Mouse (Mus musculus): ENCODE measurements around the gene Soat2. TPM values are rescaled to one million over a fixed set of nuclear protein-coding genes. Genes with fewer than 3 reads are reported as not detected.

Soat2 gene
- polyA plus RNA-seq, 1 experiment = 0.14 TPM

- Histone ChIP-seq H3K4me1 (ENCODE audit: control insufficient read depth, insufficient read depth, low read length) (peaks cover 10% of the 10 kb centered on the region), H3K36me3 (ENCODE audit: control insufficient read depth, insufficient read depth, low read length) (no peaks in the 10 kb centered on the region), H3K4me3 (ENCODE audit: control insufficient read depth, low read depth, low read length) (no peak overlapping the region), H3K27ac (ENCODE audit: control insufficient read depth, insufficient read depth, low read depth, low read length) (no peak overlapping the region), H3K27me3 (ENCODE audit: control insufficient read depth, insufficient read depth, low read length) (no peaks in the 10 kb centered on the region)
- no peak for TF ChIP-seq CTCF (IDR thresholded peaks at IDR 0.05; ENCODE audit: control insufficient read depth, insufficient read depth, insufficient replicate concordance, low read depth, low read length)
- no peak for TF ChIP-seq POLR2A (IDR thresholded peaks at IDR 0.05; ENCODE audit: control insufficient read depth, low read depth, low read length)
Observed at GRCm38 (mm10) chr15:102110701-102111494, 39.4 kb upstream of the Soat2 start.

GRCm38 (mm10) chr15:102111495-102111829 lies 38.9 kb upstream of the Soat2 start:
- peaks cover 9% of the 10 kb centered on the region for H3K4me1 ChIP-seq (ENCODE audit: control insufficient read depth, insufficient read depth, low read length)
- no peak overlapping the region for H3K27ac ChIP-seq (ENCODE audit: control insufficient read depth, insufficient read depth, low read depth, low read length)
- H3K4me3 ChIP-seq (ENCODE audit: control insufficient read depth, low read depth, low read length) = no peak overlapping the region
- no peaks in the 10 kb centered on the region for H3K36me3 ChIP-seq (ENCODE audit: control insufficient read depth, insufficient read depth, low read length)
- no peaks in the 10 kb centered on the region for H3K27me3 ChIP-seq (ENCODE audit: control insufficient read depth, insufficient read depth, low read length)
- no peak for TF ChIP-seq CTCF (IDR thresholded peaks at IDR 0.05; ENCODE audit: control insufficient read depth, insufficient read depth, insufficient replicate concordance, low read depth, low read length)

GRCm38 (mm10) chr15:102112181-102112580 lies 38.1 kb upstream of the Soat2 start:
- H3K27ac ChIP-seq (ENCODE audit: control insufficient read depth, insufficient read depth, low read depth, low read length) = no peak overlapping the region
- no peak overlapping the region for H3K4me3 ChIP-seq (ENCODE audit: control insufficient read depth, low read depth, low read length)
- peaks cover 3% of the 10 kb centered on the region for H3K4me1 ChIP-seq (ENCODE audit: control insufficient read depth, insufficient read depth, low read length)
- no peaks in the 10 kb centered on the region for H3K36me3 ChIP-seq (ENCODE audit: control insufficient read depth, insufficient read depth, low read length)
- no peaks in the 10 kb centered on the region for H3K27me3 ChIP-seq (ENCODE audit: control insufficient read depth, insufficient read depth, low read length)
- TF ChIP-seq CTCF (IDR thresholded peaks at IDR 0.05; ENCODE audit: control insufficient read depth, insufficient read depth, insufficient replicate concordance, low read depth, low read length) = no peak
- no peak for TF ChIP-seq POLR2A (IDR thresholded peaks at IDR 0.05; ENCODE audit: control insufficient read depth, low read depth, low read length)

- H3K27ac ChIP-seq (ENCODE audit: control insufficient read depth, insufficient read depth, low read depth, low read length) = no peak overlapping the region
- no peaks in the 10 kb centered on the region for H3K27me3 ChIP-seq (ENCODE audit: control insufficient read depth, insufficient read depth, low read length)
- H3K36me3 ChIP-seq (ENCODE audit: control insufficient read depth, insufficient read depth, low read length) = no peaks in the 10 kb centered on the region
- TF ChIP-seq POLR2A (IDR thresholded peaks at IDR 0.05; ENCODE audit: control insufficient read depth, low read depth, low read length) (no peak), CTCF (IDR thresholded peaks at IDR 0.05; ENCODE audit: control insufficient read depth, insufficient read depth, insufficient replicate concordance, low read depth, low read length) (no peak)
- peaks cover 3% of the 10 kb centered on the region for H3K4me1 ChIP-seq (ENCODE audit: control insufficient read depth, insufficient read depth, low read length)
- H3K4me3 ChIP-seq (ENCODE audit: control insufficient read depth, low read depth, low read length) = no peak overlapping the region
Observed at GRCm38 (mm10) chr15:102112827-102113226, 37.5 kb upstream of the Soat2 start.

- H3K36me3 ChIP-seq (ENCODE audit: control insufficient read depth, insufficient read depth, low read length) = no peaks in the 10 kb centered on the region
- H3K27me3 ChIP-seq (ENCODE audit: control insufficient read depth, insufficient read depth, low read length) = no peaks in the 10 kb centered on the region
- H3K4me3 ChIP-seq (ENCODE audit: control insufficient read depth, low read depth, low read length) = no peak overlapping the region
- H3K27ac ChIP-seq (ENCODE audit: control insufficient read depth, insufficient read depth, low read depth, low read length) = no peak overlapping the region
- peaks cover 3% of the 10 kb centered on the region for H3K4me1 ChIP-seq (ENCODE audit: control insufficient read depth, insufficient read depth, low read length)
- TF ChIP-seq CTCF (IDR thresholded peaks at IDR 0.05; ENCODE audit: control insufficient read depth, insufficient read depth, insufficient replicate concordance, low read depth, low read length) = no peak
- no peak for TF ChIP-seq POLR2A (IDR thresholded peaks at IDR 0.05; ENCODE audit: control insufficient read depth, low read depth, low read length)
Observed at GRCm38 (mm10) chr15:102113674-102114073, 36.7 kb upstream of the Soat2 start.

GRCm38 (mm10) chr15:102114651-102115260 lies 35.6 kb upstream of the Soat2 start:
- TF ChIP-seq CTCF (IDR thresholded peaks at IDR 0.05; ENCODE audit: control insufficient read depth, insufficient read depth, insufficient replicate concordance, low read depth, low read length) (no peak), POLR2A (IDR thresholded peaks at IDR 0.05; ENCODE audit: control insufficient read depth, low read depth, low read length) (no peak)
- Histone ChIP-seq H3K36me3 (ENCODE audit: control insufficient read depth, insufficient read depth, low read length) (no peaks in the 10 kb centered on the region), H3K27ac (ENCODE audit: control insufficient read depth, insufficient read depth, low read depth, low read length) (no peak overlapping the region), H3K27me3 (ENCODE audit: control insufficient read depth, insufficient read depth, low read length) (no peaks in the 10 kb centered on the region), H3K4me3 (ENCODE audit: control insufficient read depth, low read depth, low read length) (no peak overlapping the region), H3K4me1 (ENCODE audit: control insufficient read depth, insufficient read depth, low read length) (peaks cover 3% of the 10 kb centered on the region)

- no peak for TF ChIP-seq POLR2A (IDR thresholded peaks at IDR 0.05; ENCODE audit: control insufficient read depth, low read depth, low read length)
- no peak for TF ChIP-seq CTCF (IDR thresholded peaks at IDR 0.05; ENCODE audit: control insufficient read depth, insufficient read depth, insufficient replicate concordance, low read depth, low read length)
- no peak overlapping the region for H3K4me3 ChIP-seq (ENCODE audit: control insufficient read depth, low read depth, low read length)
- no peaks in the 10 kb centered on the region for H3K27me3 ChIP-seq (ENCODE audit: control insufficient read depth, insufficient read depth, low read length)
- no peak overlapping the region for H3K27ac ChIP-seq (ENCODE audit: control insufficient read depth, insufficient read depth, low read depth, low read length)
- no peaks in the 10 kb centered on the region for H3K36me3 ChIP-seq (ENCODE audit: control insufficient read depth, insufficient read depth, low read length)
- H3K4me1 ChIP-seq (ENCODE audit: control insufficient read depth, insufficient read depth, low read length) = peaks cover 3% of the 10 kb centered on the region
Observed at GRCm38 (mm10) chr15:102115731-102116231, 34.5 kb upstream of the Soat2 start.
